Mouse (Mus musculus): ENCODE results near the gene Agps. TPM values are rescaled to one million over a fixed set of nuclear protein-coding genes. Genes with fewer than 3 reads are reported as not detected.

The Agps gene
- total and polyA plus RNA-seq, 3 experiments: 10.4 to 80.7 (median 77.9) TPM

- Histone ChIP-seq H3K36me3 (replicated peaks) (peaks cover 31% of the 10 kb centered on the region), H3K27me3 (ENCODE audit: insufficient read depth, low read length) (no peaks in the 10 kb centered on the region), H3K4me1 (ENCODE audit: insufficient read depth, low read depth, low read length) (peaks cover 47% of the 10 kb centered on the region), H3K9me3 (replicated peaks) (no peaks in the 10 kb centered on the region), H3K4me3 (ENCODE audit: low read depth, low read length) (peak overlapping the region; percentile 97)
- no peak for TF ChIP-seq CTCF (IDR thresholded peaks at IDR 0.05; ENCODE audit: low read depth, low read length)
- no peak for TF ChIP-seq GATA1 (IDR thresholded peaks at IDR 0.05; ENCODE audit: borderline replicate concordance, low read length)
- TF ChIP-seq TAL1 (conservative IDR thresholded peaks at IDR 0.05; ENCODE audit: low read depth, low read length): no peak
- no peak for TF ChIP-seq GATA2 (IDR thresholded peaks at IDR 0.05; ENCODE audit: borderline replicate concordance, low read depth, low read length)
- DNase-seq (ENCODE audit: low spot score) (peak; percentile 7), ATAC-seq (ENCODE audit: extremely low read depth, insufficient number of reproducible peaks, low FRiP score, poor library complexity, severe bottlenecking) (no peak)
These were observed 804 bp downstream of the Agps start for GRCm38 (mm10) chr2:75832781-75833180.

- no peak for ATAC-seq (ENCODE audit: extremely low read depth, insufficient number of reproducible peaks, low FRiP score, poor library complexity, severe bottlenecking)
- Histone ChIP-seq H3K4me3 (ENCODE audit: low read depth, low read length) (no peak overlapping the region), H3K36me3 (replicated peaks) (peaks cover 39% of the 10 kb centered on the region), H3K27me3 (ENCODE audit: insufficient read depth, low read length) (no peaks in the 10 kb centered on the region), H3K4me1 (ENCODE audit: insufficient read depth, low read depth, low read length) (peaks cover 57% of the 10 kb centered on the region), H3K9me3 (replicated peaks) (no peaks in the 10 kb centered on the region)
- no peak for DNase-seq (ENCODE audit: low spot score)
- TF ChIP-seq GATA1 (IDR thresholded peaks at IDR 0.05; ENCODE audit: borderline replicate concordance, low read length): no peak
- TF ChIP-seq CTCF (IDR thresholded peaks at IDR 0.05; ENCODE audit: low read depth, low read length): no peak
- no peak for TF ChIP-seq GATA2 (IDR thresholded peaks at IDR 0.05; ENCODE audit: borderline replicate concordance, low read depth, low read length)
- no peak for TF ChIP-seq POLR2AphosphoS5 (IDR thresholded peaks at IDR 0.05; ENCODE audit: insufficient replicate concordance, low read depth, low read length)
These were observed 2.5 kb downstream of the Agps start for GRCm38 (mm10) chr2:75834492-75834891.

GRCm38 (mm10) chr2:75842302-75842701 lies 10.3 kb downstream of the Agps start:
- Histone ChIP-seq H3K27me3 (ENCODE audit: insufficient read depth, low read length) (no peaks in the 10 kb centered on the region), H3K4me1 (ENCODE audit: insufficient read depth, low read depth, low read length) (peaks cover 27% of the 10 kb centered on the region), H3K36me3 (replicated peaks) (peaks cover 40% of the 10 kb centered on the region), H3K9me3 (replicated peaks) (no peaks in the 10 kb centered on the region), H3K4me3 (ENCODE audit: low read depth, low read length) (no peak overlapping the region)
- no peak for TF ChIP-seq GATA1 (IDR thresholded peaks at IDR 0.05; ENCODE audit: borderline replicate concordance, low read length)
- no peak for TF ChIP-seq GATA2 (IDR thresholded peaks at IDR 0.05; ENCODE audit: borderline replicate concordance, low read depth, low read length)
- TF ChIP-seq POLR2AphosphoS5 (IDR thresholded peaks at IDR 0.05; ENCODE audit: insufficient replicate concordance, low read depth, low read length): no peak
- no peak for TF ChIP-seq TAL1 (conservative IDR thresholded peaks at IDR 0.05; ENCODE audit: low read depth, low read length)
- TF ChIP-seq CTCF (IDR thresholded peaks at IDR 0.05; ENCODE audit: low read depth, low read length): no peak
- ATAC-seq (ENCODE audit: extremely low read depth, insufficient number of reproducible peaks, low FRiP score, poor library complexity, severe bottlenecking) (no peak), DNase-seq (ENCODE audit: low spot score) (no peak)

GRCm38 (mm10) chr2:75847708-75848107 lies 15.7 kb downstream of the Agps start:
- no peak overlapping the region for H3K4me3 ChIP-seq (ENCODE audit: low read depth, low read length)
- TF ChIP-seq GATA2 (IDR thresholded peaks at IDR 0.05; ENCODE audit: borderline replicate concordance, low read depth, low read length): no peak
- TF ChIP-seq POLR2AphosphoS5 (IDR thresholded peaks at IDR 0.05; ENCODE audit: insufficient replicate concordance, low read depth, low read length): no peak
- no peak for TF ChIP-seq GATA1 (IDR thresholded peaks at IDR 0.05; ENCODE audit: borderline replicate concordance, low read length)
- TF ChIP-seq TAL1 (conservative IDR thresholded peaks at IDR 0.05; ENCODE audit: low read depth, low read length): no peak
- TF ChIP-seq CTCF (IDR thresholded peaks at IDR 0.05; ENCODE audit: low read depth, low read length): no peak
- ATAC-seq (ENCODE audit: extremely low read depth, insufficient number of reproducible peaks, low FRiP score, poor library complexity, severe bottlenecking): no peak
- peaks cover 37% of the 10 kb centered on the region for H3K36me3 ChIP-seq (replicated peaks)
- H3K4me1 ChIP-seq (ENCODE audit: insufficient read depth, low read depth, low read length): peaks cover 5% of the 10 kb centered on the region
- no peaks in the 10 kb centered on the region for H3K9me3 ChIP-seq (replicated peaks)
- no peak for DNase-seq (ENCODE audit: low spot score)
- H3K27me3 ChIP-seq (ENCODE audit: insufficient read depth, low read length): no peaks in the 10 kb centered on the region

- H3K9me3 ChIP-seq (replicated peaks): no peaks in the 10 kb centered on the region
- H3K36me3 ChIP-seq (replicated peaks): peaks cover 41% of the 10 kb centered on the region
These were observed 20.5 kb downstream of the Agps start for GRCm38 (mm10) chr2:75852483-75852882.

GRCm38 (mm10) chr2:75854136-75854535 lies 22.2 kb downstream of the Agps start:
- H3K9me3 ChIP-seq (replicated peaks): no peaks in the 10 kb centered on the region
- H3K4me3 ChIP-seq (ENCODE audit: low read depth, low read length): no peak overlapping the region
- DNase-seq (ENCODE audit: low spot score) (no peak), ATAC-seq (ENCODE audit: extremely low read depth, insufficient number of reproducible peaks, low FRiP score, poor library complexity, severe bottlenecking) (no peak)
- H3K4me1 ChIP-seq (ENCODE audit: insufficient read depth, low read depth, low read length): no peaks in the 10 kb centered on the region; the same call in 1 of the 2 replicates
- TF ChIP-seq GATA1 (IDR thresholded peaks at IDR 0.05; ENCODE audit: borderline replicate concordance, low read length) (no peak), POLR2AphosphoS5 (IDR thresholded peaks at IDR 0.05; ENCODE audit: insufficient replicate concordance, low read depth, low read length) (no peak), TAL1 (conservative IDR thresholded peaks at IDR 0.05; ENCODE audit: low read depth, low read length) (no peak), GATA2 (IDR thresholded peaks at IDR 0.05; ENCODE audit: borderline replicate concordance, low read depth, low read length) (no peak), CTCF (IDR thresholded peaks at IDR 0.05; ENCODE audit: low read depth, low read length) (no peak)
- H3K27me3 ChIP-seq (ENCODE audit: insufficient read depth, low read length): no peaks in the 10 kb centered on the region
- peaks cover 55% of the 10 kb centered on the region for H3K36me3 ChIP-seq (replicated peaks)

More at GRCm38 (mm10) chr2:75852483-75852882, 20.5 kb downstream of the Agps start:
- ATAC-seq (ENCODE audit: extremely low read depth, insufficient number of reproducible peaks, low FRiP score, poor library complexity, severe bottlenecking) (no peak), DNase-seq (ENCODE audit: low spot score) (no peak)
- no peaks in the 10 kb centered on the region for H3K27me3 ChIP-seq (ENCODE audit: insufficient read depth, low read length)
- H3K4me1 ChIP-seq (ENCODE audit: insufficient read depth, low read depth, low read length): no peaks in the 10 kb centered on the region; the same call in 1 of the 2 replicates
- TF ChIP-seq TAL1 (conservative IDR thresholded peaks at IDR 0.05; ENCODE audit: low read depth, low read length) (no peak), GATA2 (IDR thresholded peaks at IDR 0.05; ENCODE audit: borderline replicate concordance, low read depth, low read length) (no peak), POLR2AphosphoS5 (IDR thresholded peaks at IDR 0.05; ENCODE audit: insufficient replicate concordance, low read depth, low read length) (no peak), GATA1 (IDR thresholded peaks at IDR 0.05; ENCODE audit: borderline replicate concordance, low read length) (no peak), CTCF (IDR thresholded peaks at IDR 0.05; ENCODE audit: low read depth, low read length) (no peak)
- H3K4me3 ChIP-seq (ENCODE audit: low read depth, low read length): no peak overlapping the region
